Mouse (Mus musculus) kidney, postnatal 25 days (tissue): Measurements from ENCODE around the gene Irak1.

Experiments used
- DNase-seq, 2 experiments: peaks; one replicate each; pipeline ENCODE4 v3.0.0; 2021; ENCODE audit warnings: mixed read lengths in 2 of 2

Irak1 gene

DNA sequence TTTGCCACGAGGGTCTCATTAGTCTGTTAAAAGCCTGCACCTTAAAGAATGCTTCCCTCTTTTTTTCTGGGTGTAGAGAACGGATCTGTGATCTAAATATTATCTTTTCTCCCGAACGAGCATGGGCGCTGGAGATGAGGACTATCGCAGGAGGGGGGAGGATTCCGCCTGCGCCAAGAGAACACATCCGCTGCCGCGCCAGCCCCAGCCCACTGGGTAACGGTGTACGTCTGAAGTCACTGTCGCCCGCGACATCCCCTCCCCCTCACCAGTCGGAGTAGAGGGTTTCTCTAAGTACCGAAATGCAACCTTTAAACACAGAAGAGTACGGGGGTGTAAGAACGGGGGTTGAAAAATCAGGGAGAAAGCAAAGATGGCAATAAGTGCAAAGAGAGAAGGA is 58.4 kb downstream of the Irak1 start:
- DNase-seq: peak; percentile 52 to 73

GRCm38 (mm10) chrX:73964363-73964762 is 59.4 kb downstream of the Irak1 start:
- DNase-seq: peak; percentile 9 to 52
